Mouse (Mus musculus) cerebellum, adult 2 months (tissue): ENCODE results near the gene Loxl3. TPM values are rescaled to one million over a fixed set of nuclear protein-coding genes. Genes with fewer than 3 reads are reported as not detected.

Experiments used
- DNase-seq, 2 experiments: peaks; one replicate each; pipeline ENCODE4 v3.0.0; 2021
- H3K27ac ChIP-seq: fragments of 200-500 bp; 2 replicates; pipeline ENCODE4 v1.5.1; 2012; ENCODE audit warnings: low read length, control low read depth, inconsistent platforms; ENCODE audit not compliant: insufficient read depth
- H3K27me3 ChIP-seq: fragments of 200-500 bp; 2 replicates; pipeline ENCODE4 v1.6.1; 2012; ENCODE audit warnings: inconsistent platforms, mild to moderate bottlenecking, low read length, moderate library complexity; ENCODE audit not compliant: control insufficient read depth, insufficient read depth
- H3K4me1 ChIP-seq: fragments of 200-500 bp; 2 replicates; pipeline ENCODE4 v1.6.1; 2011; ENCODE audit warnings: low read length; ENCODE audit not compliant: control insufficient read depth, insufficient read depth
- H3K4me3 ChIP-seq: fragments of 200-500 bp; replicated peaks from 2 replicates; pipeline ENCODE3; 2011; ENCODE audit warnings: mild to moderate bottlenecking, low read depth, low read length, control low read depth; ENCODE audit not compliant: insufficient read depth
- CTCF ChIP-seq: fragments of 200-500 bp; IDR thresholded peaks from 2 replicates; pipeline ENCODE4 v1.5.1; 2011; ENCODE audit warnings: low read depth, mild to moderate bottlenecking, control low read depth, low read length, moderate library complexity, borderline replicate concordance; ENCODE audit not compliant: insufficient read depth
- POLR2A ChIP-seq: fragments of 200-500 bp; IDR thresholded peaks from 2 replicates; pipeline ENCODE4 v1.6.1; 2011; ENCODE audit warnings: low read length, control low read depth, borderline replicate concordance; ENCODE audit not compliant: insufficient read depth
- WGBS: fragments of 180-500 bp; shearing (Covaris S2); methylation state at CpG from one replicate; pipeline ENCODE4 v1.1.7; 2018; 5-methylcytosine and 5-hydroxymethylcytosine counted together
- polyA plus RNA-seq: library from polyadenylated mRNA; depleted of rRNA; stranded (reverse); fragments of >200 nt; gene quantifications from 2 replicates; pipeline ENCODE4 v1.2.3, GENCODE M21; 2012; rRNA removed

The Loxl3 gene
- 3.5 and 3.8 TPM in 2 replicates for polyA plus RNA-seq

DNA sequence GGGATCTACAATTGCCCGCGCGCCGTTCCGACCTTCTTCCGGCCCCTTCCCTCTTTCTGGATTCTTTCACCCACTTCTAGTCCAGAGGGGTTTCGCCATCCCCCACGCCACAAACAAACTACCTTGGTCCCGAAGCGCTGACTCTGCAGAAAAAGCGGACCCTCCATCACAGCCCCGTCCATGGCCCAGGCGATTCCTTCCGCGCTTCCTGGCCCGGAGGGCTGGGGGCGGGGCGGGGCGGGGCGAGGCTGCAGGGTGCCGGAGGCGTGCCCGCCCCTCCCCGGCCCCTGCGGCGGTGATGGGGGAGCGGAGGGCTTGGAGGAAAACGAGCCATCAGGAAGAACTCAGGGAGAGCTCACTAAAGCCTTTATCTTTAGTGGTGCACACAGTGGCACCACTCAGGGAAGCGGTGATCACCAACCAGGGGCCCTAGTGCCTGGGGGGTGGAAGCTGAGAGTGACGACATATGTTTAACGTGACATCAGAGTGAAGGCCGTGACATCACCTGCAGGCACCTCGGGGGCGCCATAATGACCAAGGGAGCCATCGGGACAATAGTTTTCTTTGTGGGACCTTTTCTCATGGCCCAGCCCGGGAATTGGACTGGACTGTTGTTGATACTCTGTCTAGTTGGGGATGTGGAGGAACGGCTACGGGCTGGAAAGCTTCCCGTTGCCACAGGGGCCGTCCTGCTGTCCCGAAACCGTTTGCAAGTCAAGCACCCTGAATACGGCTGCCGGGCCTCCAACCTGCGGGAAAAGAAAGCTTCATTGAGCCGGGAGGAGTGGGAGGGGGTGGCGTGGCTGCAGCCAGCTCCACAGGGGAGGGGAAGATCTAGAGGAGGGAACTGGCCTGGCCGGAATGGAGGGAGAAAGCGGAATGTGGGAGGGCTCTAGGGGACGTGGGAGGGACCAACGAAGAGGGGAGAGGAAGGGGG is at the start of gene Loxl3, which contains the start of gene Dok1:
TSS of gene Loxl3 (plus strand) at position 925 of the 937 bp plus-strand sequence.
TSS of gene Dok1 (minus strand) at position 223 of the 937 bp plus-strand sequence.
- no peak for DNase-seq
- Histone ChIP-seq H3K4me3 (peak within 1 kb of the TSS; percentile 42), H3K27me3 (peaks cover 6% of the 10 kb centered on the region; the same call in 1 of the 2 replicates), H3K27ac (no peak within 1 kb of the TSS), H3K4me1 (0 out of 2 replicates have a peak, but pooled peaks cover 2% of the 10 kb centered on the region)
- WGBS = under 1% methylated on average over 51 of the region's 51 CpGs
- TF ChIP-seq POLR2A (no peak), CTCF (no peak)

DNA sequence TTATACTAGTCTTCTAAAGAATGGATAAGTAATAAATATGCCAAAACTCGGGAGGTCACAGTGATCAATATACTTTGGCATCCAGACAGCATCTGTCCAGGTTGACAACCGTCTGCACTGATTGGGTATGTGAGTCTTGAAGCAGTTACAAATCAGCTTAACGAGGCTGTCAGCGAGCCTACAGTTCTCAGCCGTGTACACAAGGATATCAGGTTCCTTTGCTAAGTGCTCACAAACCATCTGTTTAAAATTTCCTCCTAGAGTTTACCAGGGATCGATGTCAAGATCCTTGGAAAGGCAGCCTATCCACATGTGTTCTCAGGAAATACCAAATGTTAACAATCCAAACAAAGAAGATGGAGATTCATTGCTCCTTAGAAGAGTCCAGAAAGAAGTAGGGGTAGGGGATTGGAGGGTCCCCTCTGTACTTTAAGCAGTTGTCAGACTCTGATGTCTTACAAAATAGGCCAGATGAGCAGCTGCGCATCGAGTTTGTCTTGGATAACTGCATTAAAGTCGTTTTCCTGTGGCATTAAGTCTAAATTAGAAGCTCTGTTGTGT is 46.5 kb upstream of the Loxl3 start:
- no peak overlapping the region for H3K27ac ChIP-seq
- TF ChIP-seq POLR2A (no peak), CTCF (no peak)
- no peak overlapping the region for H3K4me3 ChIP-seq
- no peaks in the 10 kb centered on the region for H3K4me1 ChIP-seq
- DNase-seq = no peak
- no peaks in the 10 kb centered on the region for H3K27me3 ChIP-seq
- WGBS = 51% methylated on average over 9 of the region's 9 CpGs

DNA sequence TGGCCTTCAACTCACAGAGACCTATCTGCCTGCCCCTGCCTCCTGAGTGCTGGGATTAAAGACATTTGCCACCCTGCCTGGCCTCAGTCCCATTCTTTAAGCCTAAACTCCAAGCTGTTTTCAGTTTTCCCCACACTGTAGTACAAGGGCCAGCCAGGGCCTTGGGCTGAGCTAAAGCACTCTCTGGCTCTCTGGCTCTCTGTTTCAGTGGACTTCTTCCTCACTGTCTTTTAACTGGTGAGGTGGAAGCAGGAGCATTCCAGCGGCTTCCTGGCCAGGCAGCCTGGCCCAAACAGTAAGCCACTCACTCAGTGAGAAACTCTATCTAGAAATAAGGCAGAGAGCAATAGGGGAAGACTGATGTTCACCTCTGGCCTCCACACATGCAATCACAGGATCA is 40.3 kb upstream of the Loxl3 start:
- H3K4me3 ChIP-seq = no peak overlapping the region
- H3K4me1 ChIP-seq = no peaks in the 10 kb centered on the region
- H3K27ac ChIP-seq = no peak overlapping the region
- H3K27me3 ChIP-seq = no peaks in the 10 kb centered on the region
- TF ChIP-seq CTCF (no peak), POLR2A (no peak)
- DNase-seq = no peak
- 23% methylated on average over 1 of the region's 1 CpGs for WGBS

DNA sequence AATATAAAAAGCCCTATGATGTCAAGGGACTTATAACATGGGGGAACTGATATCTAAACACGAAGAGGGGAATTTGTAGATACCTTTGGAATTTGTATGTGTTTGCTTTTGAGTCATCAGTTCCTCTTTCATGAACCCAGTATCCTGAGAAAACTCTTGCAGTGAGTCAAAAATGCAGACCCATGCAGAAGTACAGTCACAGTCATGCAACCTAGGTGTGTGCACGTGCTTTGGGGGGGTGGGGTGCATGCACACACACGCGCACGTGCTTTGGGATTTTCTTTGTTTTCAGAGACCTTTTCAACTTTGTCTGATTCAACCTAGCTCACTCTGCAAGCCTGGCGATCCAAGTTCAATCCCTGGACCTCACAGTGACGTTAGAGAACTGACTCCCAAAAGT is 39.6 kb upstream of the Loxl3 start:
- TF ChIP-seq POLR2A (no peak), CTCF (no peak)
- 74% methylated on average over 7 of the region's 7 CpGs for WGBS

GRCm38 (mm10) chr6:82996740-82997315 is 37.1 kb upstream of the Loxl3 start:
- DNase-seq = peak; percentile 85 to 87
- H3K4me3 ChIP-seq = peak overlapping the region; percentile 33
- H3K4me1 ChIP-seq = no peaks in the 10 kb centered on the region
- 13% methylated on average over 11 of the region's 11 CpGs for WGBS
- no peak overlapping the region for H3K27ac ChIP-seq
- TF ChIP-seq CTCF (peak; percentile 98), POLR2A (no peak)
- H3K27me3 ChIP-seq = no peaks in the 10 kb centered on the region

More for the DNA sequence above, 39.6 kb upstream of the Loxl3 start:
- H3K4me1 ChIP-seq = no peaks in the 10 kb centered on the region
- no peak for DNase-seq
- no peak overlapping the region for H3K4me3 ChIP-seq
- H3K27ac ChIP-seq = no peak overlapping the region
- H3K27me3 ChIP-seq = no peaks in the 10 kb centered on the region

- 73% methylated on average over 7 of the region's 7 CpGs for WGBS
- TF ChIP-seq POLR2A (no peak), CTCF (no peak)
- H3K4me1 ChIP-seq = no peaks in the 10 kb centered on the region
- H3K27ac ChIP-seq = no peak overlapping the region
- no peak overlapping the region for H3K4me3 ChIP-seq
- H3K27me3 ChIP-seq = no peaks in the 10 kb centered on the region
- no peak for DNase-seq
Measured at GRCm38 (mm10) chr6:82997511-82998102, 36.4 kb upstream of the Loxl3 start.

DNA sequence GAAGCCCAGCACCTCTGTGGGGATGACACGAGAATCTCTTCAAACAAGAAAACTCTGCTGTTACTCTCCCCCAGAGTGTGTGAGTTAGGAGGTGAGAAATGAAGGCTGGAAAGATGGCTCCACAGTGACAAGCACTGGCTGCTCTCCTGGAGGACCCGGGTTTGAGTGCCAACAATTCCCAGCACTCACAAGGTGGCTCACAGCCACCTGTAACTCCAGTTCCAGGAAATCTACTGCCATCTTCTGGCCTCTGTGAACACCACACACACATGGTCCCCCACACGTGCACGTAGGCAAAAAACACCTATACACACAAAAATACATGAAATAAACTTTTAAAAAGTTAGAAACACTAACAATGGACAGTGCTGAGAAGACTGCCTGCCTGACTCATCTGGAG is 35.6 kb upstream of the Loxl3 start:
- 52% methylated on average over 4 of the region's 4 CpGs for WGBS
- peak in 1 of 2 experiments; percentile 9 for DNase-seq

More for the DNA sequence above, 35.6 kb upstream of the Loxl3 start:
- no peaks in the 10 kb centered on the region for H3K4me1 ChIP-seq
- TF ChIP-seq POLR2A (no peak), CTCF (no peak)
- H3K27ac ChIP-seq = no peak overlapping the region
- H3K27me3 ChIP-seq = no peaks in the 10 kb centered on the region
- no peak overlapping the region for H3K4me3 ChIP-seq
